Mouse (Mus musculus) 3134 (cell line): ENCODE results near the gene Mroh7.

Source experiments
- DNase-seq: peaks from one replicate; pipeline ENCODE4 v3.0.0-alpha.2; 2011; ENCODE audit warnings: low spot score; ENCODE audit not compliant: insufficient read length; ENCODE audit errors: extremely low read depth

Mroh7 gene

GRCm38 (mm10) chr4:106643483-106644217 is 87.1 kb downstream of the Mroh7 start:
- no peak for DNase-seq

- DNase-seq, result no peak
Observed at GRCm38 (mm10) chr4:106634086-106634479, 96.6 kb downstream of the Mroh7 start.

- no peak for DNase-seq
Observed at GRCm38 (mm10) chr4:106633281-106634085, 97.2 kb downstream of the Mroh7 start.

GRCm38 (mm10) chr4:106632313-106632712 is 98.4 kb downstream of the Mroh7 start:
- DNase-seq, result no peak
